Mouse (Mus musculus): ENCODE measurements at regions not wholly inside any gene's neighbourhood (a gene's known extent, or its start where the extent isn't known, plus 50 kb on each side); places are given as distances from the start of the nearest gene placed in this dataset.
A peak's percentile ranks its signal among the peaks of the same experiment; 100 is the strongest.

DNA sequence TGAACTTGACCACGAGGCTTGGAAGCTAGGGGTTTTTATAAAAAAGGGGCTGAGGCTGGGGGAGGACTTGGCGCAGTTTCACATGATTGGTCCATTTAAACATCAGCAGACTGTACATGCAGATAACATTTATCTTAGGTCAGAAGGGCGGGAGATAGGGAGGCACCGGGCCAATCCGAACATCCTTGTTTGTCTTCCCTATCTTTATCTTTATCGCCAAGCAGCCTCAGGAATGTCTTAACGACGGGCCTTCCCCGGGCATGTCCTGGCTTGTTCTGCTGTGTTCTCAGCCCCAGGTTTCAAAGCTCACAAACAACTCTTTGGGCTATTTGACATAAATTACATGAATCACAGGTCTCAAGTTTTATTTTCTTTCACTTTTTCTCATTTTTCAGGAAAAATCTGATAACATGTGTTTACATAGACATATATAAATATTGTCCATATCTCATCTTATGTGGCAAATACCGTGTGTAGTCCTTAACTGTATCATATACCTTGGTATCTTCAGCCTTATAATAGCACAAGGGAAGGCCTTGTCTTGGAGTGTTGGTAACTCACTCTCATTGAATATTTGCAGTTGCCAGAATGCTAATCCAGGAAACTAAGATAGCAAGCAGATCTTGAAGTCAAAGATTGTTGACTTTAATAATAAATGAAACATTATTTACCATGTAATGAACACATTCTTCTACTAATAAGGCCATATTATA, 931.0 kb downstream of the A830018L16Rik start:
- H3K9ac ChIP-seq: no peak overlapping the region
- no peak overlapping the region for H3K27ac ChIP-seq
- no peaks in the 10 kb centered on the region for H3K9me3 ChIP-seq
- H3K4me3 ChIP-seq: no peak overlapping the region
- no peak overlapping the region for H3K4me2 ChIP-seq (replicated peaks)
- H3K4me1 ChIP-seq: no peaks in the 10 kb centered on the region
- 81% methylated on average over 10 of the region's 10 CpGs for WGBS
- ATAC-seq (ENCODE audit: low FRiP score, low read depth): no peak
- H3K27me3 ChIP-seq: no peaks in the 10 kb centered on the region
- no peaks in the 10 kb centered on the region for H3K36me3 ChIP-seq

DNA sequence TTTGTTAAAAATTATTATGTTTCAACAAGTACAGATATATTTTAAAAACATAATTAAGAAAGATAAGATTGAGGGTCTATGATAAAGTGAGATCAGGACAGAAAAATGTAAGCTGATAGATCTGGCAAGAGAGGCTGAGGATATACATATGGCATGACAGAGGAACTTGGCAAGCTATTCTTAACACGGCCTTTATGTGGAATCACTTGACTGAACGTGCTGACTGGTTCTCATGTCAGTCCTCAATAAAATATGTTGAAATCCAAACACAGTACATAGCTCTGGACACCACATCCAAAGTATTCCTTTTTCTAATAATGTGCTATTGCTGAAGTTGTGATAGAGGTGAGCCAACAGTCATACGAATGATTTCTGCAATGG, 931.5 kb downstream of the A830018L16Rik start:
- H3K27me3 ChIP-seq: no peaks in the 10 kb centered on the region
- ATAC-seq (ENCODE audit: low FRiP score, low read depth): no peak
- H3K4me3 ChIP-seq: no peak overlapping the region
- WGBS: 80% methylated on average over 3 of the region's 3 CpGs
- no peaks in the 10 kb centered on the region for H3K36me3 ChIP-seq
- no peaks in the 10 kb centered on the region for H3K9me3 ChIP-seq
- H3K27ac ChIP-seq: no peak overlapping the region
- H3K9ac ChIP-seq: no peak overlapping the region
- no peak overlapping the region for H3K4me2 ChIP-seq (replicated peaks)
- no peaks in the 10 kb centered on the region for H3K4me1 ChIP-seq

DNA sequence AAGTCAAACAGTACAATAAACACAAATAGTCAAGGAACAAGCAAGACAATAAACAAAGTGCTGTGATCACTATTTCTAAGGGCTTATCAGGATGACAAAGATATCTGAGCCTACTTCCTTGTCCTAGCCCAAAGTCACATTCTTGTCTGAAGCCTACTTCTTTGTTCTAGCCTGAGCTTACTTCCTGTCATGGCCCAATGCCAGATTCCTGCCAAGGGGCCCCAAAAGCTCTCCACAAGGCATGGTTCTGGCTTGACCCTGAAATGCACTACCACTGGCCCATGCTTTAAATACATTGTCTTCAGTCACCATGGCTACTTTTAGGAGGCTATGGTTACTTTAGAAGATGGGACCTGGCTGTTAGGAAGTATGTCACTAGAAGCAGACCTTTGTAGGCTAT, 940.6 kb downstream of the A830018L16Rik start:
- ATAC-seq (ENCODE audit: low FRiP score, low read depth): no peak
- H3K36me3 ChIP-seq: no peaks in the 10 kb centered on the region

DNA sequence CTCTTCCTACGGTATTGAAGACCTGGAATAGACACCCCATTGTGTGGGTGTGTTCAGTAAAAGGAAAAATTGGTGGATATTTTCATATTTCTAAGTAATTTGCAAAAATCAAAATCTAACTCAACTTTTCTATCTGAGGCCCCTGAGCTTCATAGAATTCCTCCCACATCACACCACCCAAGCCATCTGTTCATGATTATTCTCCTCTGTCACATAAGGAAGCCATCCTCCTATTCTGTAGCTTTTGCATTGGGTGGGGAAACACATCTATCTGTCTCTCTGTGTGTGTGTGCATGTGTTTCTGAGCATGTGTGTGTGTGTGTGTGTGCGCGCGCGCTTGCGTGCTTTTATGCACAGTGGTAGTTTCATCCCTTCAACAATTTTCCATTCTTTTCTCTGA, 954.0 kb downstream of the A830018L16Rik start:
- Histone ChIP-seq H3K36me3 (no peaks in the 10 kb centered on the region), H3K27me3 (no peaks in the 10 kb centered on the region), H3K4me1 (no peaks in the 10 kb centered on the region), H3K9ac (no peak overlapping the region), H3K9me3 (no peaks in the 10 kb centered on the region), H3K27ac (no peak overlapping the region), H3K4me2 (replicated peaks) (no peak overlapping the region), H3K4me3 (no peak overlapping the region)
- 96% methylated on average over 6 of the region's 6 CpGs for WGBS
- ATAC-seq (ENCODE audit: low FRiP score, low read depth): no peak

More for the DNA sequence above, 940.6 kb downstream of the A830018L16Rik start:
- no peak overlapping the region for H3K9ac ChIP-seq
- no peak overlapping the region for H3K4me2 ChIP-seq (replicated peaks)
- H3K27me3 ChIP-seq: no peaks in the 10 kb centered on the region
- H3K4me3 ChIP-seq: no peak overlapping the region
- H3K27ac ChIP-seq: no peak overlapping the region
- H3K9me3 ChIP-seq: no peaks in the 10 kb centered on the region
- H3K4me1 ChIP-seq: no peaks in the 10 kb centered on the region

DNA sequence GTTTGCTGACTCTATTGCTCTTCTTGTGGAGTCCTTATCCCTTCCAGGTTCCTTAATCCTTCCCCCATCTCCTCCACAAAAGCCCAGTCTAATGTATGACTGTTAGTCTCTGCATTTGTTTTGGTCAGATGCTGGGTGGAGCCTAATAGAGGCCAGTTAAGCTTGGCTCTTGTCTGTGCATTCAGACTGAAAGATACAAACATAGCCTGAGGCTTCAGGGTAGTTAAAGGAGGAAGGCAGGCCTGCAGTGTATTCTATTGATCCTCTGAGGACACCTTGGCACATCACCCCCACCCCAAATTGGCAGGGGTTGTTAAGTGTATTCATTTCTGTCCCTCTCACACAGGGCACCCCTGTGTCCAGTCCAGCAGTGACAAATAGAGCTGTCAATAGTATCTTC, 959.1 kb downstream of the A830018L16Rik start:
- no peak for ATAC-seq (ENCODE audit: low FRiP score, low read depth)
- Histone ChIP-seq H3K4me2 (replicated peaks) (no peak overlapping the region), H3K9ac (no peak overlapping the region), H3K9me3 (no peaks in the 10 kb centered on the region), H3K36me3 (no peaks in the 10 kb centered on the region), H3K27ac (no peak overlapping the region), H3K27me3 (no peaks in the 10 kb centered on the region), H3K4me1 (no peaks in the 10 kb centered on the region), H3K4me3 (no peak overlapping the region)

DNA sequence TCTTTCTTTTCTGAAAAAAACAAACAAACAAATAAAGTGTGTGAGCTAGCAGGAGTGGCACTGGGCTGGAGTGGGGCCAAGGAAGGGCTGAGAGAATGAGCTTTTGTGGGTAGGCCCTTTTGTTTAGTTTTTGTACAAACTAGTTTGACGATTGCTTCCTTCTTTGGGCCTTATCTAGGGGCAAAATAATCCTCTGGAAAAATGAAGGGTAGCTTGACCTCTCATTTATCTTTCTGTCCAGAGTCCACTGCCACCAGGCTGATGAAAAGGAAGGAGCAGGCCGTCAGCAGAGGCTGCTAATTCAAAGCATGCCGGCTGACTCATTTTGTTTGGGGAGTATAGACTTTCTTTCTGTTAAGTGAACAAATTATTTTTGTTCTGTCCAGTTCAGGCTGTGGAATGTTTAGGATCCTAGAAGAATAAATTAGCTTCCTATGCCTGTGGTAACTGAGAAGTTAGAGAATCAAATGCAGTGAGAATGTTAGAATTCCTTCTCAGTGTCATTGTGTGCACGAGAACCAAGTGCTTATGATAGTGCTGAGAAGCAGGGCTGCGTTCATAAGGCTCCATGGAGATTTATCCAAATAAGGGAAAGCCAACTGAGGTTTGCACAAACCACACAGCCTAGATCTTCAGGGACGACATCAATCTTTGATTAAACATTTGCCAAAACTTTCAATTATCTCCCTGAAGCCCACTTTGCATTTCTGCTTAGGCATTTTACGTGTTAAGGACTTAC, 984.4 kb downstream of the A830018L16Rik start:
- Histone ChIP-seq H3K9me3 (no peaks in the 10 kb centered on the region), H3K27ac (no peak overlapping the region; the same call in 1 of the 2 replicates), H3K27me3 (no peaks in the 10 kb centered on the region), H3K4me1 (peaks cover 9% of the 10 kb centered on the region), H3K36me3 (no peaks in the 10 kb centered on the region), H3K9ac (no peak overlapping the region), H3K4me3 (no peak overlapping the region), H3K4me2 (replicated peaks) (no peak overlapping the region)
- no peak for ATAC-seq (ENCODE audit: low FRiP score, low read depth)
- WGBS: 21% methylated on average over 7 of the region's 7 CpGs

DNA sequence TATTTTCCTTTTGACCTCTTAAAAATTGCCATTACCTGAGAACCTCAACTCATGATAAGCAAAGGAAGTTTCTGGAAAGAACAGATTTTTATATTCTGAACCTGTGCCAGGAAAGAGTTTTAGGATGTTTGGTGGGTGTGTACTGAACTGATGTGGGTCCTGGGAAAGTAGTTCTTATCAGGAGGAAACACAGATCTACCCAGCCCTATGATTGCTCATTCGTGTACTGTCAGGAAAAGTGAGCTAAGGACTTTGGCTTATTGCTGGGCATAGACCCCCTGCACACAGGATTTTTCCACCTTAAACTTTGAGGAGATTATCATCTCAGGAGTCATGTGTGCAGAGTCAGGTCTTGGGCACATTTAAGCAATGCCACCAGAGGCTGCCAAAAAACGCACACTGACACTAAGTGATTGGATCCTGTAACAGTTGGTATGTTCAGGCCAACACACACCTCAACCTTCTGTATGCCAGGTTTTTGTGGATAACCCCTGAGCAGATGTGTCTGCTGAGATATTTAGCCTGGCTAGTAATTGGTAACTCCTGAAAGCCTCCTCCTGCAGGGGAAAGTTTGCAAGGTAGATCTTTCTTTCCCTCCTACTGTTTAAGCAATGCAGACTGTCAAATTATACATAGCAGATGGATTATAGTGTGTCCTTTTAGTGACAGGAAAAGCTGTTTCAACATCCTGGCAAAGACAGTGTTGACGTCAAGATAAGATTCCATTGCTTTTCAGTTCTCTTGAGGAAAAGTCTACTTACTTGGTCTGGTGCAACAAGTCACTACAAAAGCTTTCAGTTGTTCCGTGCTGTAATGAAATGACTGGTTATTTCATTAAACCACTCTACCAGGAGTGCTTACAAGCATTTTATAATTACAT, 991.7 kb downstream of the A830018L16Rik start:
- no peaks in the 10 kb centered on the region for H3K27me3 ChIP-seq
- no peaks in the 10 kb centered on the region for H3K9me3 ChIP-seq
- no peaks in the 10 kb centered on the region for H3K4me1 ChIP-seq
- no peak overlapping the region for H3K4me2 ChIP-seq (replicated peaks)
- no peaks in the 10 kb centered on the region for H3K36me3 ChIP-seq
- H3K27ac ChIP-seq: no peak overlapping the region
- 61% methylated on average over 4 of the region's 4 CpGs for WGBS
- no peak for ATAC-seq (ENCODE audit: low FRiP score, low read depth)
- H3K9ac ChIP-seq: no peak overlapping the region
- no peak overlapping the region for H3K4me3 ChIP-seq

DNA sequence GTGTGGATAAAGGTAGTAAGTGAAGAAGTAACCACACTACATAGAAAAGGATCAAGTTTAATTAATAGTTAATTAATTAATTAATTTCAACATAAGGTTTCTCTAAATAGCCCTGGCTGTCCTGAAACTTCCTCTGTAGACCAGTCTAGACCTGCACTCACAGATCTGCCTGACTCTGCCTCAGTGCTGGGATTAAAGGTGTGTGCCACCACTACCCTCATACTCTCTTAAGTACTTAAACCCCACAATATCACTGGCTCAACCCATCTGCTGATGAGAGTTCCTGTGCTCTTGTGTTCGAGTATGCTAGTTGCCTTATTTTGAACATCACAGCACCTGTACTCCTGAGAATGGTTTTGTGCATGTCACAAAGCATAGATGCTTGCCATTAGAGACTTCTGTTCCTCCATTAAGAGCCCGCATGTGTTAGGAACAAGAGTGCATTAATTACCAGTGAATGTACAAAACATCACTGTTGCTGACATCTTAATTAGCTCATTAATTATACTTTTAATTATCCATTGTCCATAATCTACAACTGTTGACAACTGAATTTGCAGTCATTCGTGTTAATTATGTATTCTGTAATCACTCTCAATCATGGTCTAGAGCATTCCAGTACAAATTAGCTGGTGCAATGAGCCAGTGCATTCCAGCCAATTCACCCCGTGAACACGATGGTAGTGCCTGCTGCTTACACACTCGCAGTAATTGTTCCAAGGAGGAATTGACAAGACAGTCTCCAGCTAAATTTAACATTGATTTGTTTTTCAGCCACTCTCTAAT, 996.0 kb downstream of the A830018L16Rik start:
- Histone ChIP-seq H3K9me3 (no peaks in the 10 kb centered on the region), H3K27me3 (no peaks in the 10 kb centered on the region), H3K4me2 (replicated peaks) (no peak overlapping the region), H3K36me3 (no peaks in the 10 kb centered on the region), H3K9ac (no peak overlapping the region), H3K4me3 (no peak overlapping the region), H3K4me1 (no peaks in the 10 kb centered on the region), H3K27ac (no peak overlapping the region)
- 49% methylated on average over 6 of the region's 6 CpGs for WGBS
- ATAC-seq (ENCODE audit: low FRiP score, low read depth): no peak

DNA sequence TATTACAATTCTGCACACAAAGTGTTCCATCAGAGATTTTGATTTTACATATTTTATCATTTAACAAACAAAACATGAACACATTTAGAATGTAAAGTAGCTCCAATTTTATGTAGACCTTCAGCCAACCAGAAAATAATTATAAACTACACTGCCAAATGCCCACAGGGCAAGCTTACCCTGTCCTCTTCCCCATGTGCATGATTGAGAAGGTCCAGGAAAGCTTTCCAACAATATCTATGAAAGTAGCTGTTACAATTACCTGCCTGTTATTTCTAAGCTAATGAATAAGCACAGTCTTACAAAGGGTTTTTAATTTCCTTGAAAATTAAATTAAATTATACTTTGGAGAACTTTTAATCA, 996.6 kb downstream of the A830018L16Rik start:
- no peak for ATAC-seq (ENCODE audit: low FRiP score, low read depth)
- H3K4me1 ChIP-seq: no peaks in the 10 kb centered on the region

DNA sequence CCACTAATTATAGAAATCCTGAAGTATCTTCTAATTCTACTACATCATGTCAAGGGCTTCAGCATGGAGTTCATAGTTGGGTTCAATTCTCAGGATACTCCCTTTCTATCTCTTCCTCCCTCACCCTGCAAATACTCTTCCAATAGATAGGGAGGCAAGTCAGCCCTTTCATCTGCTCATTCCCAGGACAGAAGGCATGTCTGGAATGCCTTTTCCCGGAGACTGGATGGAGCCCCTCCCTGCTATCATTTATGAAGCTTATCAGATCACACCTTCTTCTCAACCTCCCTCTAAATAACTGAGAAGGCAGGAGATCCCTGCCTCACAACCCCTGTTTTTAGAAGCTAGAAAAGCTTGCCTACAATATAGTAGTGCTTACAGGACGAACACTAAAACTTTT, 1010.6 kb downstream of the A830018L16Rik start:
- ATAC-seq (ENCODE audit: low FRiP score, low read depth): no peak
- no peak overlapping the region for H3K27ac ChIP-seq
- no peaks in the 10 kb centered on the region for H3K9me3 ChIP-seq
- H3K4me3 ChIP-seq: no peak overlapping the region
- no peak overlapping the region for H3K9ac ChIP-seq
- no peaks in the 10 kb centered on the region for H3K4me1 ChIP-seq
- no peak overlapping the region for H3K4me2 ChIP-seq (replicated peaks)
- 36% methylated on average over 2 of the region's 2 CpGs for WGBS
- no peaks in the 10 kb centered on the region for H3K36me3 ChIP-seq
- H3K27me3 ChIP-seq: no peaks in the 10 kb centered on the region

More for the DNA sequence above, 996.6 kb downstream of the A830018L16Rik start:
- Histone ChIP-seq H3K9me3 (no peaks in the 10 kb centered on the region), H3K4me2 (replicated peaks) (no peak overlapping the region), H3K27ac (no peak overlapping the region), H3K27me3 (no peaks in the 10 kb centered on the region), H3K36me3 (no peaks in the 10 kb centered on the region), H3K9ac (no peak overlapping the region), H3K4me3 (no peak overlapping the region)

DNA sequence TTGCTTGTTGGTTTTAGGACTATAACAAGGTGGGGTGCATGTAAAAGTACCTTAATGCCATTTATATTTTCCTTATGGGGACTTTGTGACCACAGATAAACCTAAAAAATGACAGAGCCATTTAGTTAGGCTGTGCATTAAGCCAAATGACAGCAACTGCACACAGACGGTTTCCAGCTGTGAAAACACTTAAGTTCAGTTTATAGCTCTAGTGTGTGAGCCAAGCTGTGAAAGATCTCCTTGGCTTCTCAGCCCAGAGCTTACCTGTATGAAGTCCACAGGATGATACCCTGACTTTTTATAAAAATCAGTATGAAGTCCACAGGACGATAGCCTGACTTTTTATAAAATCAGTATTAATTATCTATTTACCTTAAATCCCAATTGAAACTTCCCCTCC, 1024.0 kb downstream of the A830018L16Rik start:
- Histone ChIP-seq H3K4me2 (replicated peaks) (no peak overlapping the region), H3K9ac (no peak overlapping the region), H3K4me1 (peaks cover 15% of the 10 kb centered on the region), H3K36me3 (no peaks in the 10 kb centered on the region), H3K27ac (peak overlapping the region; percentile 22; the same call in 1 of the 2 replicates), H3K9me3 (peaks cover 7% of the 10 kb centered on the region; the same call in 1 of the 2 replicates), H3K4me3 (no peak overlapping the region), H3K27me3 (no peaks in the 10 kb centered on the region)
- no peak for ATAC-seq (ENCODE audit: low FRiP score, low read depth)
- WGBS: 26% methylated on average over 2 of the region's 2 CpGs

DNA sequence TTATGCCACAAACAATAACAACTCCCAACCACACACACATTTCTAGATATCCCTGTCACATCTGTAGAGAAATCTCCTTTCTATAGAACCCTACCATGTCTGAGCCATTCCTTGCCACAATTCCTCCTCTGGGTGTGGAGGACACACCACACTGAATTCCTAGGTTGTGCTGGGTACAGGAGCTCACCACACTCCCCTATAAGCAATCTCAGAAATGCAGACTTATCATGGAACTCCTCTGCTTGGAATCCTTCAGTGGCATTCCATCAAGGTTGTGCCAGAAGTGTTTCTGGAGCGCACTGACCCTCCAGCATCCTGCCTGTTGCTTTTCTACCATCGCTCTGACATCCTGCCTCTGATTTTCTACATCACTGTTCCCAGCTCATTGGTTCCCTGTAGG, 1052.3 kb downstream of the A830018L16Rik start:
- Histone ChIP-seq H3K9me3 (no peaks in the 10 kb centered on the region; the same call in 1 of the 2 replicates), H3K4me2 (replicated peaks) (no peak overlapping the region), H3K27me3 (no peaks in the 10 kb centered on the region), H3K27ac (no peak overlapping the region), H3K4me1 (no peaks in the 10 kb centered on the region), H3K36me3 (no peaks in the 10 kb centered on the region), H3K9ac (no peak overlapping the region), H3K4me3 (no peak overlapping the region)
- ATAC-seq (ENCODE audit: low FRiP score, low read depth): no peak
- WGBS: 96% methylated on average over 2 of the region's 2 CpGs

All from limb, embryonic 13.5 days (tissue).